Mouse (Mus musculus) splenic B cell, adult 2 months (primary cell): ENCODE results near the gene Pdzph1.

Experiments used
- DNase-seq: peaks from one replicate; pipeline ENCODE4 v3.0.0-alpha.2; 2011; ENCODE audit warnings: low read depth, low spot score
- H3K27me3 ChIP-seq: 2 replicates; pipeline ENCODE4 v1.6.1; 2012; ENCODE audit warnings: mild to moderate bottlenecking, low read length, moderate library complexity, mixed read lengths; ENCODE audit not compliant: control insufficient read depth, poor library complexity, insufficient read depth, severe bottlenecking
- H3K36me3 ChIP-seq: 2 replicates; pipeline ENCODE4 v1.6.1; 2012; ENCODE audit warnings: mild to moderate bottlenecking, low read length, moderate library complexity, mixed read lengths; ENCODE audit not compliant: control insufficient read depth, poor library complexity, insufficient read depth, severe bottlenecking

Gene Pdzph1

DNA sequence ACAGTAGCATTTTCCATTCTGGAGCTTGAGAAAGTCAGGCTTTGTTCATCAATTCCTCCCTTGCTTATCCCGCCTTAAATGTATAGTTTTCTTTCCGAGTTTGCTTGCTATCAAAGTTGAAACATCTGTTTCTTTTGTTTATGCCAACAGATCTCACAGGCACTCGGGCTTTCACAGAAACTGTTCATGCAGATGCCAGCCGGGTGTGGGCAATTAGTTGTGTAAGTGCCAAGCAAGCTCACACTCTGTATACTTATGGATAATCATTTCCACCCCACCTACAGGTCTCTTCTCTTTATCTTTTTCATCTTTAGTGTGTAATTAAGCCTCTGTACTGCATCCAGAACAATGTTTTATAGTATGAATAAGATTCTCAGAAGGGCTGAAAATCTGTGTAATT lies 53.6 kb downstream of the Pdzph1 start:
- DNase-seq = no peak
- no peaks in the 10 kb centered on the region for H3K36me3 ChIP-seq
- no peaks in the 10 kb centered on the region for H3K27me3 ChIP-seq

DNA sequence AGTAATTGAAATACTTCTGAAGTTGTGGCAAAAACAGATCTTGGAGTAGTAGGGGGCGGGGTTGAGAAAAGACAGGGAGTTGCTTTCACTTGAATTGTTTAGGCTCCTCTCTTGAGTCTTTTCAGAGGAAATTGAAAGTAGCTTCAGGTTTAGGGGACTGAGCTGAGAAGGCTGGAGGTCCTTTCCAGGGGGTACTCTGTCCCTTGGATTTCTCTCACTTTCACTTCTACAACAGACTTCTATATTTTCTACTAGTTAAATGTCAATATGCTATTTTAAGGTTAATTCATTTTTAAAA lies 58.2 kb downstream of the Pdzph1 start:
- no peaks in the 10 kb centered on the region for H3K36me3 ChIP-seq
- no peak for DNase-seq
- no peaks in the 10 kb centered on the region for H3K27me3 ChIP-seq

GRCm38 (mm10) chr17:58932279-58932982 lies 58.7 kb downstream of the Pdzph1 start:
- no peaks in the 10 kb centered on the region for H3K27me3 ChIP-seq
- no peak for DNase-seq
- no peaks in the 10 kb centered on the region for H3K36me3 ChIP-seq

GRCm38 (mm10) chr17:58924754-58925546 lies 66.2 kb downstream of the Pdzph1 start:
- H3K27me3 ChIP-seq = no peaks in the 10 kb centered on the region
- no peaks in the 10 kb centered on the region for H3K36me3 ChIP-seq
- no peak for DNase-seq

GRCm38 (mm10) chr17:58923901-58924476 lies 67.2 kb downstream of the Pdzph1 start:
- H3K27me3 ChIP-seq = no peaks in the 10 kb centered on the region

DNA sequence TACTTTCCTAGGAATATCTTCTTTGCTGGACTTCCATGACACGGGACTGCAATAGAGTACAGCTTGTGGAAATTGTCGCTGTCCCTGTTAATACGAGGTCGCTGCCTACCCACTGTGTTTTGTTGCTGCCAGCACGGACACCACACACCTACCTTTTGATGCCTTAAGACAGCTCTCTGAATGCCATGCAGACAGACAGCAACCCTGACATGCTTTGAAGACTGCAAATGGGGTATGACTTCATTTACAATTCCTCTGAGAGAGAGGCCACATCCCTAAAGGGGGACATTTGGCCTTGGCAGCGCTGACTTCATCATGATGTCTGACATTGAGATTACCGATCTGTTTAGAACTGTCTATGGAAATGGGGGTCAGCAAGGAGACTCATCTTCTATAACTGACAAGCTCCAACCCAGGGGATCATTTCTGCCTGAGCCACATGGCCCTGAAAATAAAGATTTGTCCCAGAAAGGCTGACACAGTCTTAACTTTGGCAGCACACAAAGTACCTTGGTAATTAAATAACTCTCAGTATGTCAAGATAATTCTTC lies 67.8 kb downstream of the Pdzph1 start:
- Histone ChIP-seq H3K27me3 (no peaks in the 10 kb centered on the region), H3K36me3 (no peaks in the 10 kb centered on the region)
- no peak for DNase-seq

More at GRCm38 (mm10) chr17:58923901-58924476, 67.2 kb downstream of the Pdzph1 start:
- DNase-seq = no peak
- no peaks in the 10 kb centered on the region for H3K36me3 ChIP-seq

DNA sequence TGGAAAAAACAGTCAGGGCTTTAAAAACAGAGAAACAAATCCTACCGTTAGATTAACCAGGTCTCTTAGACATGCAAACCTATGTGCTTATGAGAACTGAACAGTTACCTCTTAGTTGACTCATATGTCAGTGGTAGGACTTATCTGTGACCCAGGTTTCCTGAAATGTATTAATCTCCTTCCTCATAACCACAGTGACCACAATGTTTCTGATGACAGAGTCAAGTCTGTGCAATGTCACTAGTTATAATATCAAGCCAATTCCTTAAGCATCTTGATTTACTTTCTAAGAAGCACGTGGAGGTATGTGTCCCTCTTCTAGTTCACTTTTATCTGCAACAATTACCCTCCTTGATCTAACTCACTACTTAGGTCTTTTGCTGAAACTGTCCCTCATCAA lies 68.4 kb downstream of the Pdzph1 start:
- no peaks in the 10 kb centered on the region for H3K36me3 ChIP-seq
- no peak for DNase-seq
- H3K27me3 ChIP-seq = no peaks in the 10 kb centered on the region

DNA sequence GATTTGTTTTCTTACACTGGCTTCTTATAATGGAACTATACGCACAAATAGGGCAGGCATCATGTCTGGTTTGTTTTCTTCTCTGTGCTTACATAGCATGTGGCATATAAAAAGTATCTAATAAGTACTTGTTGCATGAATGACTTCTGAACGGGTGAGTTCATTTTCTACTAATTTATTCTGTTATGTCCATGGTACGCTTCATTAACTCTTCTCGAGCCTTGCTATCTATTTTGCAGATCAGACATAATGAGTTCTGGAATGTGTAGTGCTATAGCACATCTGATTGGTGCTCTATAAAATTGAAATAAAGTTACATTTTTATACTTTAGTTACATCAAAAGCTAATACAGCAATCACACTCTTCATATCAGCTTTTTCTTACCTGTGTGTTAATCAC lies 71.2 kb downstream of the Pdzph1 start:
- Histone ChIP-seq H3K36me3 (no peaks in the 10 kb centered on the region), H3K27me3 (no peaks in the 10 kb centered on the region)
- no peak for DNase-seq

DNA sequence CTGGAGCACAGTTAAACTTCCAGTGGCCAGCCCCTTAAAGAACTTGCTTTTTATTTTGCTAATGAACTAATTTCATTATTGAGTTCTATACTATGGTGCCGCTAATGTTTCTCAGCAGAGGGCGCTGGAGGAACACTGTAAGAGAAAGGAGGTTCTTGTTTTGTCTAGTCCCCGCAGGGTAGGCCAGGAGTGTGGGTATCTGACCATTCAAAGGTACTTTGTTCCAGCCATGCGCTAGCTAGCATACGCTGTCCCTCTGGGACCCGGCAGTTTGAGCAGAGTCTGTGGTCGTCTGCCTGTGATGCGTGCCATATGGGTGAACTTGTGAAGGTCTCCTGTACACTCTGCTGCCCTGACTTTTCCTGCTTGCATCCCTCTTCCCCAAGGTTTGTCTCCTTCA lies 72.1 kb downstream of the Pdzph1 start:
- Histone ChIP-seq H3K36me3 (no peaks in the 10 kb centered on the region), H3K27me3 (no peaks in the 10 kb centered on the region)
- DNase-seq = no peak

- no peak for DNase-seq
- no peaks in the 10 kb centered on the region for H3K36me3 ChIP-seq
- H3K27me3 ChIP-seq = no peaks in the 10 kb centered on the region
Measured at GRCm38 (mm10) chr17:58918539-58918938, 72.6 kb downstream of the Pdzph1 start.

GRCm38 (mm10) chr17:58911564-58911963 lies 79.6 kb downstream of the Pdzph1 start:
- no peaks in the 10 kb centered on the region; the same call in 1 of the 2 replicates for H3K27me3 ChIP-seq
- H3K36me3 ChIP-seq = no peaks in the 10 kb centered on the region
- no peak for DNase-seq

GRCm38 (mm10) chr17:58909061-58909661 lies 82.0 kb downstream of the Pdzph1 start:
- peak; percentile 40 for DNase-seq
- H3K27me3 ChIP-seq = no peaks in the 10 kb centered on the region; the same call in 1 of the 2 replicates
- no peaks in the 10 kb centered on the region for H3K36me3 ChIP-seq

GRCm38 (mm10) chr17:58906001-58906400 lies 85.2 kb downstream of the Pdzph1 start:
- H3K27me3 ChIP-seq = no peaks in the 10 kb centered on the region; the same call in 1 of the 2 replicates
- no peaks in the 10 kb centered on the region for H3K36me3 ChIP-seq
- no peak for DNase-seq

GRCm38 (mm10) chr17:58891488-58892210 lies 99.5 kb downstream of the Pdzph1 start:
- no peaks in the 10 kb centered on the region for H3K36me3 ChIP-seq
- DNase-seq = no peak
- H3K27me3 ChIP-seq = no peaks in the 10 kb centered on the region
